Mouse (Mus musculus): ENCODE results near the gene Fank1. TPM values are rescaled to one million over a fixed set of nuclear protein-coding genes. Genes with fewer than 3 reads are reported as not detected.

Gene Fank1
- polyA plus RNA-seq, 1 experiment, result 0.47 TPM

- Histone ChIP-seq H3ac (ENCODE audit: control insufficient read depth, insufficient read length, low read depth) (no peak overlapping the region), H3K79me3 (ENCODE audit: low read depth) (no peaks in the 10 kb centered on the region), H3K79me2 (ENCODE audit: control insufficient read depth, insufficient read depth) (no peaks in the 10 kb centered on the region), H3K36me3 (ENCODE audit: control insufficient read depth, insufficient read depth) (no peaks in the 10 kb centered on the region), H3K4me3 (ENCODE audit: insufficient read depth, poor library complexity, severe bottlenecking) (no peak overlapping the region), H3K27me3 (ENCODE audit: control insufficient read depth, insufficient read depth, insufficient read length) (no peaks in the 10 kb centered on the region)
- TF ChIP-seq CEBPB (IDR thresholded peaks at IDR 0.05; ENCODE audit: low read depth) (no peak), MYOD1 (IDR thresholded peaks at IDR 0.05; ENCODE audit: control insufficient read depth, insufficient read length, low read depth) (peak; percentile 40), MYOG (IDR thresholded peaks at IDR 0.05; ENCODE audit: control insufficient read depth, extremely low read depth, insufficient read length) (no peak)
Measured at GRCm38 (mm10) chr7:133740558-133740957, 36.1 kb upstream of the Fank1 start.

GRCm38 (mm10) chr7:133742530-133743325 is 33.9 kb upstream of the Fank1 start:
- H3ac ChIP-seq (ENCODE audit: control insufficient read depth, insufficient read length, low read depth), result no peak overlapping the region
- no peaks in the 10 kb centered on the region for H3K79me2 ChIP-seq (ENCODE audit: control insufficient read depth, insufficient read depth)
- no peak overlapping the region for H3K4me3 ChIP-seq (ENCODE audit: insufficient read depth, poor library complexity, severe bottlenecking)
- H3K36me3 ChIP-seq (ENCODE audit: control insufficient read depth, insufficient read depth), result peaks cover 2% of the 10 kb centered on the region
- TF ChIP-seq CEBPB (IDR thresholded peaks at IDR 0.05; ENCODE audit: low read depth) (no peak), FOSL1 (IDR thresholded peaks at IDR 0.05; ENCODE audit: insufficient read depth, low read length, poor library complexity, severe bottlenecking) (no peak), MYOG (IDR thresholded peaks at IDR 0.05; ENCODE audit: control insufficient read depth, extremely low read depth, insufficient read length) (no peak), MAX (IDR thresholded peaks at IDR 0.05) (no peak), CTCF (IDR thresholded peaks at IDR 0.05; ENCODE audit: control insufficient read depth, insufficient read depth, insufficient read length) (no peak), MYOD1 (IDR thresholded peaks at IDR 0.05; ENCODE audit: control insufficient read depth, insufficient read length, low read depth) (no peak), USF1 (IDR thresholded peaks at IDR 0.05; ENCODE audit: low read depth) (no peak)
- H3K27me3 ChIP-seq (ENCODE audit: control insufficient read depth, insufficient read depth, insufficient read length), result no peaks in the 10 kb centered on the region
- H3K79me3 ChIP-seq (ENCODE audit: low read depth), result no peaks in the 10 kb centered on the region

- no peaks in the 10 kb centered on the region for H3K27me3 ChIP-seq (ENCODE audit: control insufficient read depth, insufficient read depth, insufficient read length)
- peaks cover 4% of the 10 kb centered on the region for H3K36me3 ChIP-seq (ENCODE audit: control insufficient read depth, insufficient read depth)
- no peaks in the 10 kb centered on the region for H3K79me3 ChIP-seq (ENCODE audit: low read depth)
- H3ac ChIP-seq (ENCODE audit: control insufficient read depth, insufficient read length, low read depth), result no peak overlapping the region
- no peaks in the 10 kb centered on the region for H3K79me2 ChIP-seq (ENCODE audit: control insufficient read depth, insufficient read depth)
- no peak overlapping the region for H3K4me3 ChIP-seq (ENCODE audit: insufficient read depth, poor library complexity, severe bottlenecking)
- TF ChIP-seq MYOD1 (IDR thresholded peaks at IDR 0.05; ENCODE audit: control insufficient read depth, insufficient read length, low read depth) (no peak), CTCF (IDR thresholded peaks at IDR 0.05; ENCODE audit: control insufficient read depth, insufficient read depth, insufficient read length) (no peak), USF1 (IDR thresholded peaks at IDR 0.05; ENCODE audit: low read depth) (no peak), CEBPB (IDR thresholded peaks at IDR 0.05; ENCODE audit: low read depth) (no peak), MYOG (IDR thresholded peaks at IDR 0.05; ENCODE audit: control insufficient read depth, extremely low read depth, insufficient read length) (no peak), FOSL1 (IDR thresholded peaks at IDR 0.05; ENCODE audit: insufficient read depth, low read length, poor library complexity, severe bottlenecking) (no peak), MAX (IDR thresholded peaks at IDR 0.05) (no peak)
Measured at GRCm38 (mm10) chr7:133743611-133744010, 33.0 kb upstream of the Fank1 start.

GRCm38 (mm10) chr7:133744209-133744608 is 32.5 kb upstream of the Fank1 start:
- no peaks in the 10 kb centered on the region for H3K79me2 ChIP-seq (ENCODE audit: control insufficient read depth, insufficient read depth)
- H3K27me3 ChIP-seq (ENCODE audit: control insufficient read depth, insufficient read depth, insufficient read length), result no peaks in the 10 kb centered on the region
- H3ac ChIP-seq (ENCODE audit: control insufficient read depth, insufficient read length, low read depth), result no peak overlapping the region
- no peak overlapping the region for H3K4me3 ChIP-seq (ENCODE audit: insufficient read depth, poor library complexity, severe bottlenecking)
- no peak for TF ChIP-seq MYOD1 (IDR thresholded peaks at IDR 0.05; ENCODE audit: control insufficient read depth, insufficient read length, low read depth)
- no peak for TF ChIP-seq USF1 (IDR thresholded peaks at IDR 0.05; ENCODE audit: low read depth)
- no peak for TF ChIP-seq MYOG (IDR thresholded peaks at IDR 0.05; ENCODE audit: control insufficient read depth, extremely low read depth, insufficient read length)
- no peak for TF ChIP-seq CTCF (IDR thresholded peaks at IDR 0.05; ENCODE audit: control insufficient read depth, insufficient read depth, insufficient read length)
- TF ChIP-seq FOSL1 (IDR thresholded peaks at IDR 0.05; ENCODE audit: insufficient read depth, low read length, poor library complexity, severe bottlenecking), result no peak
- no peak for TF ChIP-seq CEBPB (IDR thresholded peaks at IDR 0.05; ENCODE audit: low read depth)
- no peak for TF ChIP-seq MAX (IDR thresholded peaks at IDR 0.05)
- peaks cover 4% of the 10 kb centered on the region for H3K36me3 ChIP-seq (ENCODE audit: control insufficient read depth, insufficient read depth)
- no peaks in the 10 kb centered on the region for H3K79me3 ChIP-seq (ENCODE audit: low read depth)

GRCm38 (mm10) chr7:133744701-133745100 is 32.0 kb upstream of the Fank1 start:
- TF ChIP-seq USF1 (IDR thresholded peaks at IDR 0.05; ENCODE audit: low read depth) (no peak), CTCF (IDR thresholded peaks at IDR 0.05; ENCODE audit: control insufficient read depth, insufficient read depth, insufficient read length) (no peak), MYOG (IDR thresholded peaks at IDR 0.05; ENCODE audit: control insufficient read depth, extremely low read depth, insufficient read length) (no peak), MAX (IDR thresholded peaks at IDR 0.05) (no peak), CEBPB (IDR thresholded peaks at IDR 0.05; ENCODE audit: low read depth) (no peak), MYOD1 (IDR thresholded peaks at IDR 0.05; ENCODE audit: control insufficient read depth, insufficient read length, low read depth) (no peak), FOSL1 (IDR thresholded peaks at IDR 0.05; ENCODE audit: insufficient read depth, low read length, poor library complexity, severe bottlenecking) (no peak)
- peaks cover 4% of the 10 kb centered on the region for H3K36me3 ChIP-seq (ENCODE audit: control insufficient read depth, insufficient read depth)
- no peak overlapping the region for H3K4me3 ChIP-seq (ENCODE audit: insufficient read depth, poor library complexity, severe bottlenecking)
- H3ac ChIP-seq (ENCODE audit: control insufficient read depth, insufficient read length, low read depth), result no peak overlapping the region
- no peaks in the 10 kb centered on the region for H3K79me2 ChIP-seq (ENCODE audit: control insufficient read depth, insufficient read depth)
- no peaks in the 10 kb centered on the region for H3K79me3 ChIP-seq (ENCODE audit: low read depth)
- no peaks in the 10 kb centered on the region for H3K27me3 ChIP-seq (ENCODE audit: control insufficient read depth, insufficient read depth, insufficient read length)
